Mouse (Mus musculus): ENCODE results near the gene Plxna1. TPM values are rescaled to one million over a fixed set of nuclear protein-coding genes. Genes with fewer than 3 reads are reported as not detected.

Plxna1 gene
- polyA plus RNA-seq, 1 experiment from 2014 or later: 7.7 TPM

- Histone ChIP-seq H3K4me3 (ENCODE audit: low read depth, low read length) (no peak overlapping the region), H3K4me2 (no peak overlapping the region), H3K9ac (ENCODE audit: low read depth, low read length) (no peak overlapping the region), H3K4me1 (replicated peaks; ENCODE audit: control insufficient read depth, insufficient read depth, low read length) (no peaks in the 10 kb centered on the region), H3K27me3 (replicated peaks; ENCODE audit: control insufficient read depth, insufficient read depth, low read length) (peaks cover 3% of the 10 kb centered on the region), H3K27ac (ENCODE audit: low read depth, low read length) (no peak overlapping the region), H3K9me3 (ENCODE audit: control insufficient read depth, low read length) (no peaks in the 10 kb centered on the region), H3K36me3 (ENCODE audit: control insufficient read depth, insufficient read depth, low read length) (no peaks in the 10 kb centered on the region)
- 46% methylated on average over 3 of the region's 3 CpGs for WGBS
- DNase-seq (ENCODE audit: low spot score) (no peak), ATAC-seq (replicated peaks; ENCODE audit: low FRiP score) (no peak)
Observed at GRCm38 (mm10) chr6:89286286-89286655, 76.1 kb downstream of the Plxna1 start.

- Histone ChIP-seq H3K27me3 (replicated peaks; ENCODE audit: control insufficient read depth, insufficient read depth, low read length) (peaks cover 5% of the 10 kb centered on the region; the same call in 1 of the 2 replicates), H3K4me3 (ENCODE audit: low read depth, low read length) (no peak overlapping the region), H3K4me1 (replicated peaks; ENCODE audit: control insufficient read depth, insufficient read depth, low read length) (no peaks in the 10 kb centered on the region), H3K4me2 (no peak overlapping the region), H3K9ac (ENCODE audit: low read depth, low read length) (no peak overlapping the region), H3K27ac (ENCODE audit: low read depth, low read length) (no peak overlapping the region), H3K9me3 (ENCODE audit: control insufficient read depth, low read length) (no peaks in the 10 kb centered on the region), H3K36me3 (ENCODE audit: control insufficient read depth, insufficient read depth, low read length) (no peaks in the 10 kb centered on the region)
- ATAC-seq (replicated peaks; ENCODE audit: low FRiP score): no peak
- 40% methylated on average over 9 of the region's 9 CpGs for WGBS
- no peak for DNase-seq (ENCODE audit: low spot score)
Observed at GRCm38 (mm10) chr6:89285561-89286285, 76.7 kb downstream of the Plxna1 start.

GRCm38 (mm10) chr6:89285116-89285515, 77.3 kb downstream of the Plxna1 start:
- peaks cover 5% of the 10 kb centered on the region; the same call in 1 of the 2 replicates for H3K27me3 ChIP-seq (replicated peaks; ENCODE audit: control insufficient read depth, insufficient read depth, low read length)
- no peak overlapping the region for H3K4me2 ChIP-seq
- H3K27ac ChIP-seq (ENCODE audit: low read depth, low read length): no peak overlapping the region
- H3K36me3 ChIP-seq (ENCODE audit: control insufficient read depth, insufficient read depth, low read length): no peaks in the 10 kb centered on the region
- H3K4me3 ChIP-seq (ENCODE audit: low read depth, low read length): no peak overlapping the region
- H3K9me3 ChIP-seq (ENCODE audit: control insufficient read depth, low read length): no peaks in the 10 kb centered on the region
- DNase-seq (ENCODE audit: low spot score) (no peak), ATAC-seq (replicated peaks; ENCODE audit: low FRiP score) (no peak)
- no peak overlapping the region for H3K9ac ChIP-seq (ENCODE audit: low read depth, low read length)
- H3K4me1 ChIP-seq (replicated peaks; ENCODE audit: control insufficient read depth, insufficient read depth, low read length): no peaks in the 10 kb centered on the region

- H3K36me3 ChIP-seq (ENCODE audit: control insufficient read depth, insufficient read depth, low read length): no peaks in the 10 kb centered on the region
- DNase-seq (ENCODE audit: low spot score) (no peak), ATAC-seq (replicated peaks; ENCODE audit: low FRiP score) (no peak)
- H3K27ac ChIP-seq (ENCODE audit: low read depth, low read length): no peak overlapping the region
- no peak overlapping the region for H3K4me3 ChIP-seq (ENCODE audit: low read depth, low read length)
- no peak overlapping the region for H3K9ac ChIP-seq (ENCODE audit: low read depth, low read length)
- no peaks in the 10 kb centered on the region for H3K4me1 ChIP-seq (replicated peaks; ENCODE audit: control insufficient read depth, insufficient read depth, low read length)
- peaks cover 5% of the 10 kb centered on the region; the same call in 1 of the 2 replicates for H3K27me3 ChIP-seq (replicated peaks; ENCODE audit: control insufficient read depth, insufficient read depth, low read length)
- H3K9me3 ChIP-seq (ENCODE audit: control insufficient read depth, low read length): no peaks in the 10 kb centered on the region
- no peak overlapping the region for H3K4me2 ChIP-seq
- 89% methylated on average over 4 of the region's 4 CpGs for WGBS
Observed at GRCm38 (mm10) chr6:89283095-89283494, 79.3 kb downstream of the Plxna1 start.

GRCm38 (mm10) chr6:89282626-89283025, 79.8 kb downstream of the Plxna1 start:
- no peaks in the 10 kb centered on the region for H3K9me3 ChIP-seq (ENCODE audit: control insufficient read depth, low read length)

GRCm38 (mm10) chr6:89281492-89282332, 80.7 kb downstream of the Plxna1 start:
- H3K4me3 ChIP-seq (ENCODE audit: low read depth, low read length): no peak overlapping the region
- ATAC-seq (replicated peaks; ENCODE audit: low FRiP score): no peak
- H3K36me3 ChIP-seq (ENCODE audit: control insufficient read depth, insufficient read depth, low read length): no peaks in the 10 kb centered on the region
- no peaks in the 10 kb centered on the region for H3K9me3 ChIP-seq (ENCODE audit: control insufficient read depth, low read length)
- H3K9ac ChIP-seq (ENCODE audit: low read depth, low read length): no peak overlapping the region
- no peak for DNase-seq (ENCODE audit: low spot score)
- H3K4me1 ChIP-seq (replicated peaks; ENCODE audit: control insufficient read depth, insufficient read depth, low read length): no peaks in the 10 kb centered on the region
- peaks cover 5% of the 10 kb centered on the region; the same call in 1 of the 2 replicates for H3K27me3 ChIP-seq (replicated peaks; ENCODE audit: control insufficient read depth, insufficient read depth, low read length)
- H3K27ac ChIP-seq (ENCODE audit: low read depth, low read length): no peak overlapping the region
- WGBS: 33% methylated on average over 16 of the region's 16 CpGs
- H3K4me2 ChIP-seq: no peak overlapping the region

More at GRCm38 (mm10) chr6:89282626-89283025, 79.8 kb downstream of the Plxna1 start:
- Histone ChIP-seq H3K4me1 (replicated peaks; ENCODE audit: control insufficient read depth, insufficient read depth, low read length) (no peaks in the 10 kb centered on the region), H3K27ac (ENCODE audit: low read depth, low read length) (no peak overlapping the region), H3K4me2 (no peak overlapping the region), H3K27me3 (replicated peaks; ENCODE audit: control insufficient read depth, insufficient read depth, low read length) (peaks cover 5% of the 10 kb centered on the region; the same call in 1 of the 2 replicates), H3K4me3 (ENCODE audit: low read depth, low read length) (no peak overlapping the region), H3K36me3 (ENCODE audit: control insufficient read depth, insufficient read depth, low read length) (no peaks in the 10 kb centered on the region), H3K9ac (ENCODE audit: low read depth, low read length) (no peak overlapping the region)
- no peak for DNase-seq (ENCODE audit: low spot score)
- no peak for ATAC-seq (replicated peaks; ENCODE audit: low FRiP score)
- 53% methylated on average over 5 of the region's 5 CpGs for WGBS

GRCm38 (mm10) chr6:89280555-89280954, 81.9 kb downstream of the Plxna1 start:
- ATAC-seq (replicated peaks; ENCODE audit: low FRiP score) (no peak), DNase-seq (ENCODE audit: low spot score) (no peak)
- H3K4me1 ChIP-seq (replicated peaks; ENCODE audit: control insufficient read depth, insufficient read depth, low read length): no peaks in the 10 kb centered on the region
- no peaks in the 10 kb centered on the region for H3K9me3 ChIP-seq (ENCODE audit: control insufficient read depth, low read length)
- H3K36me3 ChIP-seq (ENCODE audit: control insufficient read depth, insufficient read depth, low read length): no peaks in the 10 kb centered on the region
- no peak overlapping the region for H3K9ac ChIP-seq (ENCODE audit: low read depth, low read length)
- no peak overlapping the region for H3K27ac ChIP-seq (ENCODE audit: low read depth, low read length)
- H3K4me3 ChIP-seq (ENCODE audit: low read depth, low read length): no peak overlapping the region
- H3K27me3 ChIP-seq (replicated peaks; ENCODE audit: control insufficient read depth, insufficient read depth, low read length): peaks cover 5% of the 10 kb centered on the region; the same call in 1 of the 2 replicates
- no peak overlapping the region for H3K4me2 ChIP-seq
- 62% methylated on average over 4 of the region's 4 CpGs for WGBS

- DNase-seq (ENCODE audit: low spot score): no peak
- Histone ChIP-seq H3K4me3 (ENCODE audit: low read depth, low read length) (no peak overlapping the region), H3K36me3 (ENCODE audit: control insufficient read depth, insufficient read depth, low read length) (no peaks in the 10 kb centered on the region), H3K9me3 (ENCODE audit: control insufficient read depth, low read length) (no peaks in the 10 kb centered on the region), H3K9ac (ENCODE audit: low read depth, low read length) (no peak overlapping the region), H3K4me2 (no peak overlapping the region), H3K27ac (ENCODE audit: low read depth, low read length) (no peak overlapping the region), H3K4me1 (replicated peaks; ENCODE audit: control insufficient read depth, insufficient read depth, low read length) (no peaks in the 10 kb centered on the region), H3K27me3 (replicated peaks; ENCODE audit: control insufficient read depth, insufficient read depth, low read length) (no peaks in the 10 kb centered on the region)
- no peak for ATAC-seq (replicated peaks; ENCODE audit: low FRiP score)
- WGBS: 70% methylated on average over 10 of the region's 10 CpGs
Observed at GRCm38 (mm10) chr6:89271731-89272475, 90.5 kb downstream of the Plxna1 start.
